Mouse (Mus musculus): ENCODE results near the gene Ubxn6. TPM values are rescaled to one million over a fixed set of nuclear protein-coding genes. Genes with fewer than 3 reads are reported as not detected.
"Not testable (repeated sequence)": the region's sequence is repeated elsewhere in the genome, so short reads cannot be mapped to it uniquely, and the experiment has no call there.

The Ubxn6 gene
- total RNA-seq, 4 experiments from 2014 or later, result 76.5 to 96.6 (median 88.0) TPM

- DNase-seq (ENCODE audit: low spot score in 2 of 2), result no peak
Observed at GRCm38 (mm10) chr17:56102158-56102557, 27.3 kb upstream of the Ubxn6 start.

DNA sequence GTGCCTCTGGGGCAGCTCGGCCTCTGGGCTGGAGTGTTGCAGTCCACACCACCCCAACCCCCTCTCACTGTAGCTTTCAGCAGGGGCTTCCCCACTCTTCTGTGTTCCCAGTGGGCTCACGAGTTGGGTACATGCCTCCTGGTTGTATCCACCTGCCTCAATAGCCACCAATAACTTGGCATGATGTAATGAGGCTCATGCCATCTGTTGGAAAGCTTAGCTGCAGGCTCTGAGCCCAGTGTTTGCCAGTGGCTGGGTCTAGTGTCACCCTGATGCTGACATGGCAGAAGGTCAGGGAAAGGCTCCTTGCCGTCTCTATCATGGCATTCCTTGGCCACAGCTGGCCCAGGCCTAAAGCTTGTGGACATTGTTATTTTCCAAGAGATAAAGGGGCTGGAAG is 26.0 kb upstream of the Ubxn6 start:
- no peak for DNase-seq (ENCODE audit: low spot score in 2 of 2)

GRCm38 (mm10) chr17:56098711-56099572 is 24.1 kb upstream of the Ubxn6 start:
- no peak for DNase-seq (ENCODE audit: low spot score in 2 of 2)

GRCm38 (mm10) chr17:56098180-56098579 is 23.4 kb upstream of the Ubxn6 start:
- no peak for DNase-seq (ENCODE audit: low spot score in 2 of 2)

- DNase-seq (ENCODE audit: low spot score in 2 of 2), result no peak
Observed at GRCm38 (mm10) chr17:56096883-56097282, 22.1 kb upstream of the Ubxn6 start.

GRCm38 (mm10) chr17:56092794-56093193 is 18.0 kb upstream of the Ubxn6 start:
- DNase-seq (ENCODE audit: low spot score in 2 of 2), result no peak

GRCm38 (mm10) chr17:56092312-56092711 is 17.5 kb upstream of the Ubxn6 start:
- no peak for DNase-seq (ENCODE audit: low spot score in 2 of 2)

GRCm38 (mm10) chr17:56080781-56081585 is 6.2 kb upstream of the Ubxn6 start:
- peak; percentile 53 to 61 for DNase-seq (ENCODE audit: low spot score in 2 of 2)

DNA sequence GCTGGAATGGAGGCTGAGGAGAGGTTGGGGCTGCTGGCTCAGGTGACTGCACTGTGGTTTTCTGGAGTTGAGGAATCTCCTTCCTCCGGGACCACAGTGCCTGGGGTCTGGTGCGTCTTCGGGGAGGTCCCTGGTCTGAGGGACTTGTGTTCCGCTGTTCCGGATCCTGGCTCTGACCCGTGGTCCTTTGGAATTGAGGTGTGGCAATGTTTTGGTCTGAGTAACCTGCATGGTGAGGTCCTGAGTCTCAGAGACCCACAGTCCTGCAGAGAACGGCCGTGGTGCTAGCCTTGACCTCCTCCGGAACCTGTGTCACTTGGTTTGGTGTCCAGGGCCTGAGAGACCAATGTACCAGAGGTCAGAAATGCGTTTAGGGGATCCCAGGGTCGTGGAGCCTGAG is 5.1 kb upstream of the Ubxn6 start:
- peak in 1 of 2 experiments; percentile 44 for DNase-seq (ENCODE audit: low spot score in 2 of 2)

GRCm38 (mm10) chr17:56078880-56079795 is 4.3 kb upstream of the Ubxn6 start, which contains the start of gene Hdgfl2:
Hdgfl2 (plus strand) TSS chr17:56079634.
- DNase-seq (ENCODE audit: low spot score in 2 of 2), result peak; percentile 99 to 100

GRCm38 (mm10) chr17:56078361-56078760 is 3.5 kb upstream of the Ubxn6 start:
- DNase-seq (ENCODE audit: low spot score in 2 of 2), result peak in 1 of 2 experiments; percentile 55

- no peak for DNase-seq (ENCODE audit: low spot score in 2 of 2)
Observed at GRCm38 (mm10) chr17:56077523-56077922, 2.7 kb upstream of the Ubxn6 start.

DNA sequence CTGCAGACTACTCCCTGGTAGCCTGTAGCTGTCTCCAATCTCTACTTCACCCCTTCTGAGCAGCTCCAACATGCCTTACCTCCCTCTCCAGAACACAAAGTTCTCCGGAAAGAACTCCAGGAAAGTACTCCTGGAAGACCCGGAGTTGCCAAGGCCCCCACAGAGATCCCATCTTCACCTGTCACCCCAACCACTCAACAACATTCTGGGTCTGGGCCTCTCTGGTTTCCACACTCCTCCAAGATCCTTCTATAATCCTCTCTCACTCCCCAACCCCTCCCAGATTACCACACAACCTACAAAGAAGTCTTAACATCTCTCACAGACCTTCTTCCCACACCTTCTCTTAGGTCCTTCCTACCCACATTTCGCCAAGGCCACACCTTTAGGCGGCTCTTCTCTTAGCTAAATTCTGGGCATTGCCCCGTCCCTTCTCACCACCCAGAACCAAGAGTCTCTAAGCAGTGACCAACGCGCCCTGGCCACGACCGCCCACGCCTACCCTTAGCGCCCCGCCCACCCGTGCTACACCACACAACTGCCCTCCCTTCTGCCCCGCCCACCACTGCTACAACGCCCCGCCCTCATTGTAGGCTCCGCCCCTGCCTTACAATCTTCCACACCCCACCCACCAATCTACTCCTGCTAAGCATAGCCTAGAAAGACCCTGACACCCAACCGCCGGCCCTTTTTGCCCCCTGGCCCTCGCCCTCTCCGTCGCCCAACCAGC is 566 bp downstream of the Ubxn6 start:
- peak; percentile 59 to 63 for DNase-seq (ENCODE audit: low spot score in 2 of 2)

DNA sequence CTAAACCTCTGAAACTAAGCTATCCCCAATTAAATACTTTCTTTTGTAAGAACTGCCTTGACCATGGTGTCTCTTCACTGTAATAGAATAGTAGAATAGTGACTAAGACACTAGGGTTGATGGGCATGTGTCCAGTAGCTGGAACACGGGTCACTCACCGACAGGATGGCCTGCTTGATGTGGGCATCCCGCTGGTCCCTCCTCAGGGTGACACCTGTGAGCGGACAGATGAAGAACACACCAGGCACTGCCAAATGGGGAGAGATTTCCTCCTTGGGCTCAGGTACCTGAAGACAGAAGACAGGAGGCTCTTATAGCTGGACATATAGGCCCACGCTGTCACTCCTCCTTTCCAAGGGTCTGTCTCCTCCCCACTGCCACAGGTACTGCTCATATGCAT is 2.6 kb downstream of the Ubxn6 start:
- no peak for DNase-seq (ENCODE audit: low spot score in 2 of 2)

DNA sequence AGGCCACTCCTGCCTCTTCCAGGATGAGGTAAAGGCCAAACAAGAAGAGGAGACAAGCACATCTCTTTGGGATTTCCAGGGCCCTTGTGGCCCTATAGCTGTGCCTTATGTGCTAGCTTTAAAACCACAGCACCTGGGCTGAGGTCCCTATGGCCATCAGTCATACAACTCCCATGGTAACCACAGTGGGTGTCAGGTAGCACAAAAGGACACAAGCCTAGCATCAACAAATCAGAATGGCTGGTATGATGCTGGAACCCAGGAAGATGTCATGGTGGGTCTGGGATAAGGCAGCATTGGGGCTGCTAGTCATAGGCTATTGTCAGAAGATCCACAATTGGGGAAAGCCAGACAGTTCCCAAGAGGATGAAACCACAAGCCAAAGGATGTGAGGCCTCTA is 3.7 kb downstream of the Ubxn6 start:
- no peak for DNase-seq (ENCODE audit: low spot score in 2 of 2)

DNA sequence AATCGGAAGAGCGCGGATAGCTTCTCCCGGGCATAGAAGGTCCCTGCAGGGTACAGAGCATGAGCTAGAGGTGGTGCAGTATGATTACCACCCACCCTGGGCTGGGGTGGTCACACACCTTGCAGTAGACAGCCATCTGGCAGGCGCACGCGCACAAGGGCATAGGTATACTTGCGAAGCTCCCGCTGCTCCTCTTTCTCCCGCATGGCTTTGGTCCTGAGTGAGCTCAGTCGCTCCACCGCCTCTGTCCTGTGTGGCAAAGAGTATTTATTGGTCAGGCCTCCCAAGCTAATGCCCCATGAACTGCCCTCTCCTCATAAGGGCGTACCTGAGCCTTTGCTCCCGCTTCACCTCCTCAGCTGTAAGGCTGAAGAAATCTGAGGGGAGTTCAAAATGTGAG is 5.8 kb downstream of the Ubxn6 start:
- no peak for DNase-seq (ENCODE audit: low spot score in 2 of 2)

- DNase-seq (ENCODE audit: low spot score in 2 of 2), result no peak
Observed at GRCm38 (mm10) chr17:56066451-56066850, 8.4 kb downstream of the Ubxn6 start.

DNA sequence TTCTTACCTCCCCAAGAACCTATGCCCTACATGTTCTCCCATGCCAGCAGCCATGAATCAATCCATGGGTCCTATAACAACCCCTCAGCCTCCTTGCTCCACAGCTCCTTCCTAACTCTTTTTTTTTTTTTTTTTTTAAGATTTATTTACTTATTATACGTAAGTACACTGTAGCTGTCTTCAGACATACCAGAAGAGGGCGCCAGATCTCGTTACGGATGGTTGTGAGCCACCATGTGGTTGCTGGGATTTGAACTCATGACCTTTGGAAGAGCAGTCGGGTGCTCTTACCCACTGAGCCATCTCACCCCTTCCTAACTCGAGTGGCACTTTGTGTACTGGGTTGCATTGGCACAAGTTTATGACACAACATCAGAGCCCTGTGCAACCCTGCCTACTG is 9.1 kb downstream of the Ubxn6 start:
- not testable (repeated sequence) for DNase-seq (ENCODE audit: low spot score in 2 of 2)

GRCm38 (mm10) chr17:56062081-56062480 is 12.7 kb downstream of the Ubxn6 start:
- DNase-seq (ENCODE audit: low spot score in 2 of 2), result no peak

DNA sequence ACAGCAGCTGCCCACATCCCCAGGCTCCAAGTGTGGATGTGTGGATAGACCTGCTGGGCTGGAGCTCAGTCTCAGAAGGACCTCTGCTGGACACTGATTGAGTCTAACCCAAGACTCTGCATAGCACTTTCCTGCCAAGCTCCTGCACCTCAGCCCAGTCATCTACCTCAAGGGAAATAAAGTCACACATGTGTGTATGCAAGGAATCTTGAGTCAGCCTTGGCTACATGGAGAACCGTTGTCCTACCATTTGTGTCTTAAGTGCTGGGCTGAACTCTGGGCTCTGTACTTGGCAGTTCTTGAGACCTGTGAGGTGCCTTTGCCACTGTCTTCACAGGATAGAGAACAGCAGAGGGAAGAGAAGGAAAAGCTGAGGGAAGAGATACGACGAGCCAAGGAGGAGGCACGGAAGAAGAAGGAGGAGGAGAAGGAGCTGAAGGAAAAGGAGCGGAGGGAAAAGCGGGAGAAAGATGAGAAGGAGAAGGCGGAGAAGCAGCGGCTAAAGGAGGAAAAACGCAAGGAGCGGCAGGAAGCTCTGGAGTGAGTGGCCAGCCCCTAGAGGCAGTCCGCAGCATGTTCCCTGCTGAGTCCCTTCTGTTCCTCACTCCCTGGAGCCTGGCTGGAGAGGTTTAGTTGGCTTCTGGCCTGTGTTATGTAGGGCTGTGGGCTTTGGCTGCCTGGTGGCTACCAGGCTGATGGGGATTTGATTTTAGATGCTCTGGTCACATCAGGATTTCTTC is 17.3 kb downstream of the Ubxn6 start:
- no peak for DNase-seq (ENCODE audit: low spot score in 2 of 2)
